Mouse (Mus musculus): ENCODE data around the gene Syt2.

Syt2 gene

GRCm38 (mm10) chr1:134701191-134701590 is 54.7 kb downstream of the Syt2 start:
- intact Hi-C loops (cut with DNase I) = no loop called here

GRCm38 (mm10) chr1:134703232-134703631 is 56.8 kb downstream of the Syt2 start:
- intact Hi-C loops (cut with DNase I) = no loop called here

GRCm38 (mm10) chr1:134704396-134705306 is 58.2 kb downstream of the Syt2 start:
- intact Hi-C loops (cut with DNase I) = no loop called here

- intact Hi-C loops (cut with DNase I) = no loop called here
These were observed 60.1 kb downstream of the Syt2 start for GRCm38 (mm10) chr1:134706549-134706948.

GRCm38 (mm10) chr1:134707516-134707915 is 61.0 kb downstream of the Syt2 start:
- intact Hi-C loops (cut with DNase I) = no loop called here

GRCm38 (mm10) chr1:134708274-134708673 is 61.8 kb downstream of the Syt2 start:
- intact Hi-C loops (cut with DNase I) = no loop called here

GRCm38 (mm10) chr1:134708801-134709385 is 62.4 kb downstream of the Syt2 start:
- intact Hi-C loops (cut with DNase I) = no loop called here

- intact Hi-C loops (cut with DNase I) = no loop called here
These were observed 63.2 kb downstream of the Syt2 start for GRCm38 (mm10) chr1:134709411-134710306.

GRCm38 (mm10) chr1:134711061-134711460 is 64.6 kb downstream of the Syt2 start:
- intact Hi-C loops (cut with DNase I) = no loop called here

- intact Hi-C loops (cut with DNase I) = no loop called here
These were observed 65.2 kb downstream of the Syt2 start for GRCm38 (mm10) chr1:134711653-134712052.

GRCm38 (mm10) chr1:134712781-134713299 is 66.4 kb downstream of the Syt2 start:
- intact Hi-C loops (cut with DNase I) = no loop called here

GRCm38 (mm10) chr1:134713421-134713969 is 67.0 kb downstream of the Syt2 start:
- intact Hi-C loops (cut with DNase I) = no loop called here

GRCm38 (mm10) chr1:134714166-134714565 is 67.7 kb downstream of the Syt2 start:
- intact Hi-C loops (cut with DNase I) = no loop called here

- intact Hi-C loops (cut with DNase I) = no loop called here
These were observed 68.6 kb downstream of the Syt2 start for GRCm38 (mm10) chr1:134715092-134715491.

- intact Hi-C loops (cut with DNase I) = loop anchor here (10.0 kb wide), 1 partner anchor 75 kb away; the partner anchor contains the start of gene Syt2
These were observed 73.3 kb downstream of the Syt2 start for GRCm38 (mm10) chr1:134719718-134720304.

- intact Hi-C loops (cut with DNase I) = loop anchor here (10.0 kb wide), 1 partner anchor 77 kb away; the partner anchor contains the start of gene Syt2
These were observed 75.0 kb downstream of the Syt2 start for GRCm38 (mm10) chr1:134721486-134721885.

GRCm38 (mm10) chr1:134722891-134723290 is 76.4 kb downstream of the Syt2 start:
- intact Hi-C loops (cut with DNase I) = loop anchor here (10.0 kb wide), 1 partner anchor 78 kb away; the partner anchor contains the start of gene Syt2

- intact Hi-C loops (cut with DNase I) = loop anchor here (10.0 kb wide), 1 partner anchor 80 kb away; the partner anchor contains the start of gene Syt2
These were observed 78.8 kb downstream of the Syt2 start for GRCm38 (mm10) chr1:134725276-134725675.

- intact Hi-C loops (cut with DNase I) = loop anchor here (10.0 kb wide), 1 partner anchor 82 kb away; the partner anchor contains the start of gene Syt2
These were observed 80.0 kb downstream of the Syt2 start for GRCm38 (mm10) chr1:134726480-134726879.

GRCm38 (mm10) chr1:134727256-134727655 is 80.8 kb downstream of the Syt2 start:
- intact Hi-C loops (cut with DNase I) = loop anchor here (10.0 kb wide), 1 partner anchor 82 kb away; the partner anchor contains the start of gene Syt2

All from adrenal gland (tissue).